Mouse (Mus musculus): ENCODE results near the gene Saa1.

Saa1 gene

DNA sequence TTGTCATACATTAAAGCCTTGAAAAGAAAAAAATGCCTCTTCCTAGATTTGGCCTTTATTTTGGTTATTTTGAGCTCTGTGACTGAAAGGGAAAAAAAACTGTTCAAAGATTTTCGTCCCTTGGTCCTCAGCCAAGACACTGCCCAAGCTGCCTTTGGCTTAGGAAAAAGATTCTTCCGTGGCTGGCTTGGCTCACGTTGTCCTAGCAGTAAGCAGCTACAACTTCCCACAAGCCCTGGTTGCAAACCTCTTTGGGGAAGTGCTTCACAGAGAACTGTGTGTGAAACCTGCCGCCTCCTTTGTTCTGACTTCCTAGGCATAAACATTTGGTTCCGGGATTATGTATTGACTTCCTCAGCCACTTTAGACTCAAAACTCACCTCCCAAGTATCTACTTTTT lies 25.9 kb downstream of the Saa1 start:
- no peak for DNase-seq

DNA sequence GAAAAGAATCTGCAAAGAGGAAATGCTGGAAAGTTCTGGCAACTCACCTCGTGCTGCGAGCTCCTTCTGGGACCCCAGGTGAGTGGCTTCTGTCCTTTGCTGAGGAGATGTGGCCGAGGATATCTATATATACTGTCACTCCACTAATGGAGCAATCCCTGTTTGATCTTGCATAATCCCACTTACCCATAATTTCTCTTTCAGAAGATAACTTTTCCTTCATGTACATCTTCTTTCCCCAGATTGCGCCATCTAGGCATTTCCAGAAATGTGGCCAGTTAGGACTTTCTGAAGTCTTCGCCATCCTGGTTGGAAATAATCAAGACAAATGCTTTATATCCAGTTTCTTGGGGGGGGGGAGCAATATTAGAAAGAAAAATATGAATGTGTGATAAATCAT lies 27.2 kb downstream of the Saa1 start, which contains the start of gene Saa3:
Saa3 (minus strand) TSS at position 101 of the 400 bp plus-strand sequence.
- no peak for DNase-seq

DNA sequence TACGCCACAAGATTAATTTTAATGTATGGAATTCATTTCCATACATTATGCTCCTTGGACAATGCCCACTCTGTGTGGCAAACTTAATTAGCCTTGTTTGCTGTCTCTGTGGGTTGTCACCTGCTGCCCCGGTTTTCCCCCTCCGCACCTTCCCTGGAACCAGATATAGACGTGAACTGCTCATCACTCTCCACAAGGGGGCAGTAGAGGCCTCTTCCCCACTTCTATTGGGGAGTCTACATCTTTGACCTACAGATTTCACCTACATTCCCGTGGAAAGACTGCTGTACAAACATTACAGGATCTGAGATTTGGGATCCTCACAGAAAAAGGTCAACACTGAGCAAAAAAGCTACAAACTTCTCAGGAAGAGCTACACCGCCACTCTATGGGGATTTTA lies 28.3 kb downstream of the Saa1 start:
- DNase-seq, result peak; percentile 54

DNA sequence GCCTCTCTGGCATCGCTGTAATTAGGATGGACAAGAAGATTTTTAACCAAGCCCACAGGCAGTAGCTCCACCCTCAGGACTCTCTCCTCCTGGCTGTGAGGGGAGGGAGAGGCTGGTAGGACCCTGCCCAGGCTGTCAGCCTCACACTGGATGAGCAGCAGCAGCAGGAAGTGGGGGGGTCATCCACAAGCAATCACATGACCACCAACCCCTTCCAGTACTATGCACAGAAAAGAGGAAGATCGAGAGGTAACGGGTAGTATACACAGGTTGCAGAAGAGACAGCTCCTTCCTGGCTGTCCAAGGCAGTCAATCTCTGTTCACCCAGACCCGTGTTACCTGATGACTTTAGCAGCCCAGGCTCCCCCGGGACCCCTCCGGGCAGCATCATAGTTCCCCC lies 30.5 kb downstream of the Saa1 start:
- no peak for DNase-seq

DNA sequence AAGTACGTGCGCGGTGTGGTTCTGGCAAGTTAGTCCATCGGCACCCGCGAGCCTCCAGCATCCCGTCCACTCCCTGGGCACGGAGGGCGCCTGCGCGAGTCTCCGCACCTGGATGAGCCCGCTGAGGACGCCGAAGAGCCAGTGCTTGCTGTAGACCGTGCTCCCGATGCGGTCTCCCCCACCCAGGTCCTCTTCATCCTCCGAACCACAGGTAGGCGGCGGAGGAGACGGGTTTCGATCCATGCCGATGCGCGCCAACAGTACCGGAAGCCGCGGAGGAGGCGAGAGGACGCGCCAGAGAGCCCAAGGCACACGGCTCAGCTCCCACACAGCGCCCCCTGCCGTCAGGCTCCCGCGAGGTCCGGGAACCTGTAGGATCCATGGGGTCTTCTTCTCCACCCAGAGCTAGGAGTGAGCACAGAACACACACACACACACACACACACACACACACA lies 32.4 kb downstream of the Saa1 start, which contains the start of gene Saal1:
Saal1 (minus strand) TSS at position 291 of the 455 bp plus-strand sequence.
- DNase-seq, result peak; percentile 96

DNA sequence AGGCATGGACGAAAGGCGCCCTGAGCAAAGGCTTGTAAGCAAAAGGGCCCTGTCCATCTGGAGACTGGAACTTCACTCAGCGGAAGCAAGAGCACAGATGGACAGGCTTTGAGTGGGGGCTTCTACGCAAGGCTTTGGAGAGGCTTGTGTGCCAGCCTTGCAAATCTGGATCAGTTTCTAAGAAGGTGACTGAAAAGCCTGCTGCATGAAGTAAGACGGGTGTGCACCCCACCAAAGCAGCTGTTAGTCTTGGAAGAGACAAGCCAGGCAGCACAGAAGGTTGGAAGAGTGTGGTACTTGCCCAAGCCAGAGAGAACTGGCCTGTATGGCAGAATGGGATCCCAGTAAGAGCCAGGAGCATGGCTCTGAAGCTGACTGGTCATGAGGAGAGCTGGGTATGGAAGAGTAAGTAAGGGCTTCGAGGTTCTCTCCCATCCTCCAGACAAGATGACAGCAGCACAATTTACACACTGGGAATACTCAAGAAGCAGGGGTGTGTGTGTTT lies 42.2 kb downstream of the Saa1 start:
- DNase-seq, result no peak

DNA sequence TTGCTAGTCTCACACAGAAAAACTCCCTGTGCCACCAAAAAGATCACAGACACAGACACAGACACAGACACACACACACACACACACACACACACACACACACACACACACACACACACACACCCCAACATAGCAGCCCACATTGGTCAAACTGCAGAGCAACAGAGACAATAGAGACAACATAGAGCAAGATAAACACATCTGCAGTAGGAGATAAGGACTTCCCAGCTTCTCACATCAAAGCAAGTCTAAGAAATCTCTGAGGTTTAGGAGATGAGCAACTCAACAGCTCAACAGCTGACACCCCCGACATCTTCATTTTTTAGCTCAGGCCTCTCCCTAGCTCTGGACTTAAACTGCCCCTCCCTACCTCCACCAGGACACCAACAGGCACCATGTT lies 46.0 kb downstream of the Saa1 start:
- no peak for DNase-seq

Data from right cerebral cortex, postnatal 4 days (tissue).